Mouse (Mus musculus): ENCODE data around the gene Dad1. TPM values are rescaled to one million over a fixed set of nuclear protein-coding genes. Genes with fewer than 3 reads are reported as not detected.

Gene Dad1
- total RNA-seq, 1 experiment: 174 TPM

GRCm38 (mm10) chr14:54203207-54203606 lies 50.7 kb downstream of the Dad1 start:
- in situ Hi-C loops (cut with MboI; ENCODE audit: low sequenced_read_pairs in 2 of 2, unreplicated experiment in 2 of 2): no loop called here
- TF ChIP-seq MAFK (IDR thresholded peaks at IDR 0.05; ENCODE audit: insufficient read depth, low read depth, low read length) (no peak), ZC3H11A (IDR thresholded peaks at IDR 0.05; ENCODE audit: borderline replicate concordance, low read depth, low read length) (no peak), ZNF384 (IDR thresholded peaks at IDR 0.05; ENCODE audit: low read depth, low read length) (no peak), CHD2 (IDR thresholded peaks at IDR 0.05; ENCODE audit: low read depth, low read length) (no peak), HCFC1 (IDR thresholded peaks at IDR 0.05; ENCODE audit: borderline replicate concordance, insufficient read depth, low read length) (no peak)
- no peaks in the 10 kb centered on the region for H3K36me3 ChIP-seq (ENCODE audit: control insufficient read depth, insufficient read depth, low read length, poor library complexity, severe bottlenecking)
- DNase-seq (ENCODE audit: low read depth, low spot score): no peak
- no peaks in the 10 kb centered on the region; a peak in 1 of 4 replicates for H3K4me1 ChIP-seq (ENCODE audit: control insufficient read depth in 2 of 2, insufficient read depth in 2 of 2, low read length in 2 of 2, poor library complexity in 1 of 2)
- no peak overlapping the region for H3K4me3 ChIP-seq (ENCODE audit: insufficient read depth in 1 of 2, low read depth in 1 of 2, low read length in 2 of 2, poor library complexity in 1 of 2, severe bottlenecking in 1 of 2)
- H3K27ac ChIP-seq (ENCODE audit: insufficient read depth, low read depth, low read length, poor library complexity, severe bottlenecking): no peak overlapping the region
- H3K9ac ChIP-seq (ENCODE audit: insufficient read depth, low read depth, low read length, poor library complexity, severe bottlenecking): no peak overlapping the region
- no peaks in the 10 kb centered on the region for H3K9me3 ChIP-seq (ENCODE audit: control insufficient read depth, insufficient read depth, low read depth, low read length)

GRCm38 (mm10) chr14:54200363-54200762 lies 53.5 kb downstream of the Dad1 start:
- Histone ChIP-seq H3K36me3 (ENCODE audit: control insufficient read depth, insufficient read depth, low read length, poor library complexity, severe bottlenecking) (no peaks in the 10 kb centered on the region), H3K9me3 (ENCODE audit: control insufficient read depth, insufficient read depth, low read depth, low read length) (no peaks in the 10 kb centered on the region), H3K4me3 (ENCODE audit: insufficient read depth in 1 of 2, low read depth in 1 of 2, low read length in 2 of 2, poor library complexity in 1 of 2, severe bottlenecking in 1 of 2) (no peak overlapping the region), H3K4me1 (ENCODE audit: control insufficient read depth in 2 of 2, insufficient read depth in 2 of 2, low read length in 2 of 2, poor library complexity in 1 of 2) (no peaks in the 10 kb centered on the region), H3K27ac (ENCODE audit: insufficient read depth, low read depth, low read length, poor library complexity, severe bottlenecking) (no peak overlapping the region), H3K9ac (ENCODE audit: insufficient read depth, low read depth, low read length, poor library complexity, severe bottlenecking) (no peak overlapping the region)
- no peak for DNase-seq (ENCODE audit: low read depth, low spot score)
- TF ChIP-seq MAFK (IDR thresholded peaks at IDR 0.05; ENCODE audit: insufficient read depth, low read depth, low read length) (no peak), CHD2 (IDR thresholded peaks at IDR 0.05; ENCODE audit: low read depth, low read length) (no peak), ZC3H11A (IDR thresholded peaks at IDR 0.05; ENCODE audit: borderline replicate concordance, low read depth, low read length) (no peak), HCFC1 (IDR thresholded peaks at IDR 0.05; ENCODE audit: borderline replicate concordance, insufficient read depth, low read length) (no peak), ZNF384 (IDR thresholded peaks at IDR 0.05; ENCODE audit: low read depth, low read length) (no peak)
- in situ Hi-C loops (cut with MboI; ENCODE audit: low sequenced_read_pairs in 2 of 2, unreplicated experiment in 2 of 2): no loop called here

- Histone ChIP-seq H3K9me3 (ENCODE audit: control insufficient read depth, insufficient read depth, low read depth, low read length) (no peaks in the 10 kb centered on the region), H3K9ac (ENCODE audit: insufficient read depth, low read depth, low read length, poor library complexity, severe bottlenecking) (no peak overlapping the region), H3K4me1 (ENCODE audit: control insufficient read depth in 2 of 2, insufficient read depth in 2 of 2, low read length in 2 of 2, poor library complexity in 1 of 2) (no peaks in the 10 kb centered on the region), H3K27ac (ENCODE audit: insufficient read depth, low read depth, low read length, poor library complexity, severe bottlenecking) (no peak overlapping the region), H3K4me3 (ENCODE audit: insufficient read depth in 1 of 2, low read depth in 1 of 2, low read length in 2 of 2, poor library complexity in 1 of 2, severe bottlenecking in 1 of 2) (no peak overlapping the region), H3K36me3 (ENCODE audit: control insufficient read depth, insufficient read depth, low read length, poor library complexity, severe bottlenecking) (no peaks in the 10 kb centered on the region)
- no peak for TF ChIP-seq MAFK (IDR thresholded peaks at IDR 0.05; ENCODE audit: insufficient read depth, low read depth, low read length)
- no peak for TF ChIP-seq CHD2 (IDR thresholded peaks at IDR 0.05; ENCODE audit: low read depth, low read length)
- TF ChIP-seq ZC3H11A (IDR thresholded peaks at IDR 0.05; ENCODE audit: borderline replicate concordance, low read depth, low read length): no peak
- no peak for TF ChIP-seq ZNF384 (IDR thresholded peaks at IDR 0.05; ENCODE audit: low read depth, low read length)
- TF ChIP-seq HCFC1 (IDR thresholded peaks at IDR 0.05; ENCODE audit: borderline replicate concordance, insufficient read depth, low read length): no peak
- DNase-seq (ENCODE audit: low read depth, low spot score): no peak
- in situ Hi-C loops (cut with MboI; ENCODE audit: low sequenced_read_pairs in 2 of 2, unreplicated experiment in 2 of 2): no loop called here
Observed at GRCm38 (mm10) chr14:54199662-54200061, 54.2 kb downstream of the Dad1 start.

GRCm38 (mm10) chr14:54197740-54198139 lies 56.2 kb downstream of the Dad1 start:
- no peak for DNase-seq (ENCODE audit: low read depth, low spot score)
- in situ Hi-C loops (cut with MboI; ENCODE audit: low sequenced_read_pairs in 2 of 2, unreplicated experiment in 2 of 2): no loop called here
- Histone ChIP-seq H3K9me3 (ENCODE audit: control insufficient read depth, insufficient read depth, low read depth, low read length) (no peaks in the 10 kb centered on the region), H3K36me3 (ENCODE audit: control insufficient read depth, insufficient read depth, low read length, poor library complexity, severe bottlenecking) (no peaks in the 10 kb centered on the region), H3K4me1 (ENCODE audit: control insufficient read depth in 2 of 2, insufficient read depth in 2 of 2, low read length in 2 of 2, poor library complexity in 1 of 2) (no peaks in the 10 kb centered on the region), H3K27ac (ENCODE audit: insufficient read depth, low read depth, low read length, poor library complexity, severe bottlenecking) (no peak overlapping the region), H3K4me3 (ENCODE audit: insufficient read depth in 1 of 2, low read depth in 1 of 2, low read length in 2 of 2, poor library complexity in 1 of 2, severe bottlenecking in 1 of 2) (no peak overlapping the region), H3K9ac (ENCODE audit: insufficient read depth, low read depth, low read length, poor library complexity, severe bottlenecking) (no peak overlapping the region)
- no peak for TF ChIP-seq MAFK (IDR thresholded peaks at IDR 0.05; ENCODE audit: insufficient read depth, low read depth, low read length)
- TF ChIP-seq HCFC1 (IDR thresholded peaks at IDR 0.05; ENCODE audit: borderline replicate concordance, insufficient read depth, low read length): no peak
- TF ChIP-seq CHD2 (IDR thresholded peaks at IDR 0.05; ENCODE audit: low read depth, low read length): no peak
- no peak for TF ChIP-seq ZC3H11A (IDR thresholded peaks at IDR 0.05; ENCODE audit: borderline replicate concordance, low read depth, low read length)
- TF ChIP-seq ZNF384 (IDR thresholded peaks at IDR 0.05; ENCODE audit: low read depth, low read length): no peak

All from ES-E14 (cell line).